Mouse (Mus musculus): Measurements from ENCODE around the gene Asb15.

GRCm38 (mm10) chr6:24540106-24540505 is 12.2 kb downstream of the Asb15 start:
- TF ChIP-seq CTCF (IDR thresholded peaks at IDR 0.05; ENCODE audit: control insufficient read depth, insufficient read depth, low read length) (no peak), POLR2A (IDR thresholded peaks at IDR 0.05; ENCODE audit: borderline replicate concordance, control insufficient read depth, low read depth, low read length) (no peak)
